Mouse (Mus musculus) hindbrain, embryonic 11.5 days (tissue): ENCODE data around the gene Tmed1. TPM values are rescaled to one million over a fixed set of nuclear protein-coding genes. Genes with fewer than 3 reads are reported as not detected.
"Not testable (repeated sequence)": the region's sequence is repeated elsewhere in the genome, so short reads cannot be mapped to it uniquely, and the experiment has no call there.

ENCODE experiments used
- ATAC-seq: fragments of 200-750 bp; cut with Nextera tagmentation; 2 replicates; pipeline ENCODE4 v1.8.0; 2017; ENCODE audit warnings: mild to moderate bottlenecking, moderate TSS enrichment, moderate library complexity; ENCODE audit not compliant: low FRiP score
- DNase-seq: peaks from one replicate; pipeline ENCODE4 v3.0.0-alpha.2; 2015; ENCODE audit warnings: low spot score
- H3K27ac ChIP-seq: fragments of 300-500 bp; sonication (generic); 2 replicates; pipeline ENCODE4 v1.5.1; 2014; ENCODE audit warnings: mild to moderate bottlenecking, low read depth, low read length
- H3K27me3 ChIP-seq: fragments of 300-500 bp; sonication (generic); 2 replicates; pipeline ENCODE4 v1.6.1; 2014; ENCODE audit warnings: mild to moderate bottlenecking, low read length, moderate library complexity, mixed read lengths; ENCODE audit not compliant: control insufficient read depth, insufficient read depth
- H3K36me3 ChIP-seq: fragments of 300-500 bp; sonication (generic); 2 replicates; pipeline ENCODE4 v1.6.1; 2014; ENCODE audit warnings: mild to moderate bottlenecking, low read length, moderate library complexity, mixed read lengths; ENCODE audit not compliant: control insufficient read depth, insufficient read depth
- H3K4me1 ChIP-seq: fragments of 300-500 bp; sonication (generic); replicated peaks from 2 replicates; pipeline ENCODE4 v1.6.1; 2014; ENCODE audit warnings: low read length, mixed read lengths; ENCODE audit not compliant: control insufficient read depth, insufficient read depth
- H3K4me2 ChIP-seq: fragments of 300-500 bp; sonication (generic); replicated peaks from 2 replicates; pipeline ENCODE4 v1.6.1; 2014; ENCODE audit warnings: mild to moderate bottlenecking, low read depth, low read length
- H3K4me3 ChIP-seq: fragments of 300-500 bp; sonication (generic); 2 replicates; pipeline ENCODE4 v1.5.1; 2014; ENCODE audit warnings: low read depth, low read length
- H3K9ac ChIP-seq: fragments of 300-500 bp; sonication (generic); 2 replicates; pipeline ENCODE4 v1.6.1; 2014; ENCODE audit warnings: low read depth, low read length
- H3K9me3 ChIP-seq: fragments of 300-500 bp; sonication (generic); 2 replicates; pipeline ENCODE4 v1.6.1; 2016; ENCODE audit warnings: low read length; ENCODE audit not compliant: control insufficient read depth
- WGBS: fragments of 180-500 bp; shearing (Covaris S2); extraction: QIAGEN DNeasy Blood & Tissue Kit; methylation state at CpG from one replicate; pipeline ENCODE4 v1.1.7; 2014; 5-methylcytosine and 5-hydroxymethylcytosine counted together
- polyA plus RNA-seq: library from polyadenylated mRNA; unstranded; fragments of >200 nt; fragmentation: Nextera tagmentation; extraction: Ambion mirVana; gene quantifications from 2 replicates; pipeline ENCODE4 v1.2.1, GENCODE M21; 2014

Gene Tmed1
- polyA plus RNA-seq, 1 experiment from 2014 or later: 66.0 TPM

GRCm38 (mm10) chr9:21547075-21547941 lies 37.3 kb upstream of the Tmed1 start:
- ATAC-seq (peak; percentile 37), DNase-seq (peak; percentile 67)
- 0 out of 2 replicates have a peak, but pooled peaks cover 2% of the 10 kb centered on the region for H3K36me3 ChIP-seq
- H3K4me3 ChIP-seq: peak overlapping the region; percentile 71
- under 1% methylated on average over 57 of the region's 66 CpGs for WGBS
- no peaks in the 10 kb centered on the region for H3K27me3 ChIP-seq
- no peaks in the 10 kb centered on the region for H3K9me3 ChIP-seq
- peak overlapping the region; percentile 99 for H3K27ac ChIP-seq
- H3K9ac ChIP-seq: peak overlapping the region; percentile 97
- H3K4me1 ChIP-seq: peaks cover 7% of the 10 kb centered on the region; the same call in 1 of the 2 replicates
- peak overlapping the region; percentile 74 for H3K4me2 ChIP-seq

- H3K36me3 ChIP-seq: 0 out of 2 replicates have a peak, but pooled peaks cover 2% of the 10 kb centered on the region
- ATAC-seq: peak; percentile 33
- H3K27me3 ChIP-seq: no peaks in the 10 kb centered on the region
- no peak for DNase-seq
- H3K4me2 ChIP-seq: peak within 1 kb of the TSS; percentile 81
- WGBS: 0% methylated on average over 20 of the region's 52 CpGs
- no peaks in the 10 kb centered on the region for H3K9me3 ChIP-seq
- peak within 1 kb of the TSS; percentile 71 for H3K4me3 ChIP-seq
- H3K9ac ChIP-seq: peak within 1 kb of the TSS; percentile 97
- peak within 1 kb of the TSS; percentile 99 for H3K27ac ChIP-seq
- H3K4me1 ChIP-seq: peaks cover 7% of the 10 kb centered on the region; the same call in 1 of the 2 replicates
Observed at GRCm38 (mm10) chr9:21546789-21547074, 36.7 kb upstream of the Tmed1 start, which contains the start of gene Carm1. Carm1 (plus strand) TSS chr9:21546894.

DNA sequence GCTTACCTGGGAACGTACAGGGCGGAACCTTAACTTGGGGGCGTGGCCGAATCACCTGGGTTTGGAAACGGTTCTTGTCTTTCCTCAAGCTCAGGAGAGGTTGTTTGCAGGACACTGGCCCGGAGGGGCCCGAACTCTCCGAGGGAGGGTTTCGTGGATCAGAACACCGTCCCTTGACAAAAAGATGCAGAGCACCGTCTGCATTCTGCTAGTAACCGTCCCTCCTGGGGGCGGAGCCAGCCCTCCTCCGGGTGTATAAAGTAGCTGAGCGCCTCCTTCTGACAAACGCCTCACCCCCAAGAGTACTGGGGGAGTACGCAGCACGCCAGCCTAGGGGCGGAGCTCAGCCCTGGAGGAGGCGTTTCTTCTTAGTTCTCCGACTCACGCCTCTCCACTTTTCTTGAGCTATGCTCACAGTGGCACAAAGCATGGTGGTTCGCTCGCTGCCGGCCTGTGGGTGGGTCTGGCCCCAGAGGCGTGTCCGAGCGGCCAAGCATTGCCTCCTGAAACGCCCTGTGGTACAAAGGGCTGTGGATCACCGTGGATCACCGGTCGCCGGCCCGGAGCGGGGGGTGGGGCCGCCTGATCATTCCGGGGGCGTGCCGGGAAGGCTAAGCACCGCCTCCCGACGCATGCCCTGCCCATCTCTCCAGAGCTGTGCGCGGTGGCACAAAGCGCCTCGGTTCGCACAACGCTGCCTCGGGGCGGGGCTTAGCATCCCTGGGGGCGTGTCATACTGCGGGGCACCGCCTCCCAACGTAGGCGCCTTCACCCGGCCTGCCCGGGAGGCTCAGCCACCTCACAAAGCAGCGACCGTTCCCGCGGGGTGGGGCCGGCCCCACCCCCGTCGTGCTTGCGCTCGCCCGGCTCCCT lies 36.1 kb upstream of the Tmed1 start:
- Histone ChIP-seq H3K4me2 (peak overlapping the region; percentile 81), H3K36me3 (0 out of 2 replicates have a peak, but pooled peaks cover 2% of the 10 kb centered on the region), H3K9me3 (no peaks in the 10 kb centered on the region), H3K4me1 (peaks cover 7% of the 10 kb centered on the region; the same call in 1 of the 2 replicates), H3K4me3 (peak overlapping the region; percentile 71), H3K27ac (peak overlapping the region; percentile 99), H3K9ac (peak overlapping the region; percentile 62), H3K27me3 (no peaks in the 10 kb centered on the region)
- under 1% methylated on average over 56 of the region's 67 CpGs for WGBS
- ATAC-seq (peak; percentile 95), DNase-seq (peak; percentile 99)

DNA sequence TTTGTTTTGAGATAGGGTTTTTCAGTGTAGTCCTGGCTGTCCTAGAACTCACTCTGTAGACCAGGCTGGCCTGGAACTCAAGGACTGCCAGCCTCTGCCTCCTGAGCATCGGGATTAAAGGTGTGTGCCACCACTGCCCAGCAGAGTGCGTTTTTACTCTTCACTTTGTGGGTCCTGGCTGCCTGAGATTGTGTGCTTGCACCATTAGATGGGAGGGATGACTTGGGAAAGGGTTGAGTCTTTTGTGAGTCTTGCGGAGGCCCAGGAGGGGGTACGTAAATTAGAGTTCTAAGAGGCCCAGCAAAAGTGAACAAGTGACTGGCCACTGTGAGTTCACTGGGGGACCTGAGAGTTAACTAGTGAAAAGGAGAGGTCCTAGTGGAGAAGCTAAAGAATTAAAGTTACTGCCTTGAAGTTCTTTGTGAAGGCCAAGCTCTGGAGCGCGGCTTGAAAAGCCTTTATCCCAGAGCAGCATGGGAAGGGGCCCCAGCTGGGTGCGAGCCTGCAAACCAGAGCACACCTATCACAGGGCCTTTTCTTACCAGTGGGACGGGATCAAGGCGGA lies 35.4 kb upstream of the Tmed1 start:
- Histone ChIP-seq H3K27ac (peak overlapping the region; percentile 99), H3K9me3 (no peaks in the 10 kb centered on the region), H3K27me3 (no peaks in the 10 kb centered on the region), H3K4me2 (peak overlapping the region; percentile 81), H3K36me3 (0 out of 2 replicates have a peak, but pooled peaks cover 2% of the 10 kb centered on the region), H3K9ac (peak overlapping the region; percentile 62), H3K4me3 (peak overlapping the region; percentile 71), H3K4me1 (peaks cover 7% of the 10 kb centered on the region; the same call in 1 of the 2 replicates)
- 5% methylated on average over 9 of the region's 9 CpGs for WGBS
- peak; percentile 53 for ATAC-seq
- no peak for DNase-seq

DNA sequence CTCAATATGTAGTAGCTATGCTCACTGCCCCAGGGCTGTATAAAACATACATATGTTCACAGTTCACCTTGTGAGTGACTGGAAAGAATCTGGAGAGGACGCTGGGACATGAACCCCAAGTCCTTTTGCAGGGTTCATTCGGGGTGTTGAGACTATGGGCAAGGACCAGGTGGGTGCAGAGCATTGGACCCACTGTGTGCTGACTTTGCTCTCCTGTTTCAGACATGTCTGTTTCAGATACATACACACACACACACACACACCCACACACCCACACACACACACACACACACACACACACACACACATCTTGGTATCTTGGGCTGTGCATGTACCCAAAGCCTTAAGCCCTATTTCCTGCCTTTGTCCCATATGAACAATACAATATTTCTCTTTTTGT lies 31.9 kb upstream of the Tmed1 start:
- not testable (repeated sequence) for DNase-seq, H3K27me3 ChIP-seq, H3K36me3 ChIP-seq, H3K9me3 ChIP-seq, H3K4me1 ChIP-seq, H3K4me3 ChIP-seq, H3K27ac ChIP-seq, H3K9ac ChIP-seq, ATAC-seq, H3K4me2 ChIP-seq
- WGBS: 93% methylated on average over 2 of the region's 2 CpGs

DNA sequence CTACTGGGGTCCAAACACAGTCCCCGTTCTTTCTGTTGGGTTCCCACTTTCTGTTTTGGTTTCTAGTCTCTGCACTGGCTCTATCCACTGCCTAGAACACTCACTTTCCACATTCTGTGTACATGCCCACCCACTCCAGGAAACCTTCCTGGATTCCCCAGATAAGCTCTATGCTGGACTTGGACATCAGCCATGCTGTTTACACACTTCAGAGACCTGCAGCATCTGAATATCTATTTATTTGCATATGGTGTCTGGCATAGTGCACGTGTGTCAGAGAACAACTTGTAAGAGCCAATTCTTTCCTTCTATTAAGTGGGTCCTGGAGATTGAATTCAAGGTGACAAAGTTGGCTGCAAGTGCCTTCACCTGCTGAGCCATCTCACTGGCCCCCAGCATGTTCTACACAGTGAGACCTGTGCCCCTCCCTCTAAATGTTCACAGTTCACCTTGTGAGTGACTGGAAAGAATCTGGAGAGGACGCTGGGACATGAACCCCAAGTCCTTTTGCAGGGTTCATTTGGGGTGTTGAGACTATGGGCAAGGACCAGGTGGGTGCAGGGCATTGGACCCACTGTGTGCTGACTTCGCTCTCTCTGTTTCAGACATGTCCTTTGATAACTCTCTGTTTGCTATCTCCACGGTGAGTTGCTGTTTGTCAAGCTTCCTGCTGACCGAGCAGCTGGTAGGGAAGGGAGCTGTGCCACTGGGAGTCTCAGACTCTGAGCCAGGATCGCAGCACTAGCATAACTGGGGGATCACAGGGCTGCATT lies 30.1 kb upstream of the Tmed1 start:
- 81% methylated on average over 7 of the region's 7 CpGs for WGBS
- ATAC-seq: no peak
- no peak overlapping the region for H3K4me2 ChIP-seq
- no peaks in the 10 kb centered on the region for H3K9me3 ChIP-seq
- H3K27me3 ChIP-seq: no peaks in the 10 kb centered on the region
- no peaks in the 10 kb centered on the region for H3K36me3 ChIP-seq
- peaks cover 3% of the 10 kb centered on the region; the same call in 1 of the 2 replicates for H3K4me1 ChIP-seq
- H3K9ac ChIP-seq: no peak overlapping the region
- H3K27ac ChIP-seq: no peak overlapping the region
- DNase-seq: no peak
- H3K4me3 ChIP-seq: no peak overlapping the region

- DNase-seq: no peak
- Histone ChIP-seq H3K4me3 (no peak overlapping the region), H3K9ac (no peak overlapping the region), H3K27ac (no peak overlapping the region), H3K9me3 (no peaks in the 10 kb centered on the region), H3K4me1 (no peaks in the 10 kb centered on the region), H3K36me3 (no peaks in the 10 kb centered on the region), H3K27me3 (no peaks in the 10 kb centered on the region), H3K4me2 (no peak overlapping the region)
- no peak for ATAC-seq
- WGBS: 75% methylated on average over 4 of the region's 4 CpGs
Observed at GRCm38 (mm10) chr9:21537009-21537408, 27.0 kb upstream of the Tmed1 start.

- no peak for ATAC-seq
- DNase-seq: no peak
Observed at GRCm38 (mm10) chr9:21536501-21536900, 26.4 kb upstream of the Tmed1 start.

More at GRCm38 (mm10) chr9:21536501-21536900, 26.4 kb upstream of the Tmed1 start:
- Histone ChIP-seq H3K4me2 (no peak overlapping the region), H3K4me3 (no peak overlapping the region), H3K36me3 (no peaks in the 10 kb centered on the region), H3K4me1 (no peaks in the 10 kb centered on the region), H3K9ac (no peak overlapping the region), H3K27me3 (no peaks in the 10 kb centered on the region), H3K27ac (no peak overlapping the region), H3K9me3 (no peaks in the 10 kb centered on the region)
- WGBS: 94% methylated on average over 14 of the region's 14 CpGs
